Mouse (Mus musculus): ENCODE results near the gene Dnajc13.

DNA sequence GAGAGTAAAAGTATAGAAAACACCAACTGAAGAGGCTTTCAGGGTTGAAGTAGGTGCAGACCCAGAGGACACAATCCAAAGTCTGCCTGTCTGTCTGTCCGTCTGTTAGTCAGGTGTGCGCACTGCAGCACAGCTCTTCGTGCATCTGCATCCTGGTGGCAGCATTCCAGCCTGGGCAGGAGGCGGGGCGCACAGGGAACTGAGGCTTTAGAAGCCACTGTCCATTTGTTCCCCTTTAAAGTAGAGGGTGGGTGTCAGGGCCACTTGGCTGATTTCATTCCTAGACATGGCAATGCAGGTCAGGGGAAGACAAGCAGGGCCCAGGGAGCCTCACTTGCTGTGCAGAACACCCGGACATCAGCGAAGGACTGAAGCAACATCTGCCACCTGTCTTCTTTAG lies 105.4 kb downstream of the Dnajc13 start:
- TF ChIP-seq CTCF (IDR thresholded peaks at IDR 0.05; ENCODE audit: insufficient read depth, low read depth, low read length) (no peak), POLR2A (IDR thresholded peaks at IDR 0.05; ENCODE audit: insufficient read depth, low read depth, low read length) (no peak)
